ENCODE assay signal across 17 mouse cellular contexts in the genomic region with DNA sequence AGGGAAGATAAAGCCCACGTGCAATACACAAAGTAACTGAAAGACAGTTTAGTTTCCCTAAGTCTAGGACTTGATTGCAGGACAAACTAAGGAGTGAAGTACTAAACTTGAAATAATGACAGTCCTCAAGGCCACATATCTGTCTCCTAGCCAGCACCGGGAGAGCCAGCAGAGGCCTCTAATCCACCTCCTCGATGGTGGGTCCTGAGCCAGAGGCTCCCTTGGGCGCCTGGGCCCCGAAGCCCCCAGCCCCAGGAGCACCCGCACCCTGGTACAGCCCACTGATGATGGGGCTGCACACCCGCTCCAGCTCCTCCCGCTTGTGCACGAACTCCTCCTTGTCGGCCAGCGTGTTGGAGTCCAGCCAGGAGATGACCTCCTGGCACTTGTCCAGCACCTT. TPM values are rescaled to one million over a fixed set of nuclear protein-coding genes. Genes with fewer than 3 reads are reported as not detected.
A peak's percentile ranks its signal among the peaks of the same experiment; 100 is the strongest.
DNase-seq lines count a peak whose midpoint lies in the region; ATAC-seq and TF ChIP-seq lines count a peak whose summit lies in the region.
"Not testable (repeated sequence)": the region's sequence is repeated elsewhere in the genome, so short reads cannot be mapped to it uniquely, and the experiment has no call there.
"Had no signal": no experiment of that assay in that cellular context is flagged by ENCODE, and none has a peak within 500 bp of the region (broad histone marks: within the 10 kb centered on the region; RNA-seq: fewer than 3 reads in every experiment).

A gene (plus strand): TSS at position 91 of the 400 bp plus-strand sequence.

- TF ChIP-seq POLR2A in testis, adult 2 months (IDR thresholded peaks at IDR 0.05; ENCODE audit: control insufficient read depth, low read depth, low read length) = not testable (repeated sequence)

- not testable (repeated sequence) for H3K36me3 ChIP-seq in forebrain, embryonic 11.5 days (ENCODE audit: control insufficient read depth, insufficient read depth, low read length); intestine, embryonic 14.5 days (ENCODE audit: control insufficient read depth, insufficient read depth, low read length); testis, adult 2 months (ENCODE audit: control insufficient read depth, insufficient read depth, low read length)

- H3K4me1 ChIP-seq in forebrain, embryonic 11.5 days (replicated peaks; ENCODE audit: control insufficient read depth, insufficient read depth, low read length); intestine, embryonic 14.5 days (replicated peaks; ENCODE audit: control insufficient read depth, insufficient read depth, low read length); testis, adult 2 months (ENCODE audit: control insufficient read depth, insufficient read depth, low read length): not testable (repeated sequence)

- H3K27ac ChIP-seq in forebrain, embryonic 11.5 days (ENCODE audit: low read depth, low read length); intestine, embryonic 14.5 days (ENCODE audit: low read depth); testis, adult 2 months (ENCODE audit: control insufficient read depth, insufficient read depth, low read depth, low read length): not testable (repeated sequence)

- H3K9me3 ChIP-seq in forebrain, embryonic 11.5 days (ENCODE audit: control insufficient read depth, low read length); intestine, embryonic 14.5 days (ENCODE audit: control insufficient read depth, low read length): not testable (repeated sequence)

- not testable (repeated sequence) for TF ChIP-seq CTCF in testis, adult 2 months (IDR thresholded peaks at IDR 0.05; ENCODE audit: control insufficient read depth, insufficient read depth, insufficient replicate concordance, low read depth, low read length)

- DNase-seq in adrenal gland, adult (ENCODE audit: inconsistent age in 2 of 2, low spot score in 1 of 2) = peak; percentile 55 to 88
- peak; percentile 31 for DNase-seq in adrenal gland, postnatal 14 days
- peak; percentile 42 for DNase-seq in forebrain, embryonic 11.5 days (ENCODE audit: low spot score)
- peak; percentile 46 for DNase-seq in intestine, embryonic 14.5 days (ENCODE audit: low spot score)

- H3K4me3 ChIP-seq in forebrain, embryonic 11.5 days (ENCODE audit: low read depth, low read length); intestine, embryonic 14.5 days (ENCODE audit: low read depth, low read length): not testable (repeated sequence)
- peak within 1 kb of the TSS; percentile 48 for H3K4me3 ChIP-seq in testis, adult 2 months (ENCODE audit: control insufficient read depth, low read depth, low read length)

- not testable (repeated sequence) for ATAC-seq in forebrain, embryonic 11.5 days (replicated peaks; ENCODE audit: low FRiP score); intestine, embryonic 14.5 days (replicated peaks; ENCODE audit: low FRiP score, low TSS enrichment, low read depth)

- not testable (repeated sequence) for H3K9ac ChIP-seq in forebrain, embryonic 11.5 days (ENCODE audit: low read length); intestine, embryonic 14.5 days (ENCODE audit: low read length)

- not testable (repeated sequence) for H3K4me2 ChIP-seq in forebrain, embryonic 11.5 days (ENCODE audit: low read depth, low read length, severe bottlenecking); intestine, embryonic 14.5 days (ENCODE audit: low read length)

- WGBS in forebrain, embryonic 11.5 days = 75% methylated on average over 6 of the region's 11 CpGs
- 61% methylated on average over 6 of the region's 11 CpGs for WGBS in intestine, embryonic 14.5 days

- H3K27me3 ChIP-seq in forebrain, embryonic 11.5 days (ENCODE audit: control insufficient read depth, insufficient read depth, low read length) = peaks cover 20% of the 10 kb centered on the region
- peaks cover 25% of the 10 kb centered on the region for H3K27me3 ChIP-seq in intestine, embryonic 14.5 days (replicated peaks; ENCODE audit: control insufficient read depth, insufficient read depth, low read length)
- not testable (repeated sequence) for H3K27me3 ChIP-seq in testis, adult 2 months (ENCODE audit: control insufficient read depth, insufficient read depth, low read length)

RNA-seq across cellular contexts. Expression of the gene that starts here (rescaled TPM):
- not detected in 2 replicates for total RNA-seq in adrenal gland, postnatal 14 days (2021)
- polyA plus RNA-seq in forebrain, embryonic 11.5 days (2014; fragmentation: Nextera tagmentation; extraction: Ambion mirVana) = not detected in 2 replicates
- polyA plus RNA-seq in intestine, embryonic 14.5 days (2014; fragmentation: Nextera tagmentation; extraction: Ambion mirVana) = not detected in 2 replicates
- polyA plus RNA-seq in testis, adult 2 months (2012; rRNA removed) = not detected in 2 replicates
- total RNA-seq: adrenal gland, postnatal 25 days; adrenal gland, postnatal 4 days; CH12.LX; common myeloid progenitor, adult 5-6 weeks had no signal
- polyA plus RNA-seq: activated CD4-positive, CD25-positive, alpha-beta regulatory T cell, adult 4 months; brain, embryonic 14.5 days; embryonic facial prominence, embryonic 12.5 days; embryonic facial prominence, embryonic 14.5 days; forebrain, embryonic 12.5 days; forebrain, embryonic 14.5 days; forebrain, embryonic 16.5 days; G1E had no signal

Comparison
In these comparisons a context has a peak if more than half of its experiments do, and no peak if none do; other contexts are left out.
1. Peak in DNase-seq in adrenal gland, postnatal 14 days; RNA of the gene not detected or under 1 TPM.
2. Peak in DNase-seq in forebrain, embryonic 11.5 days; RNA of the gene not detected or under 1 TPM.
3. Peak in DNase-seq in intestine, embryonic 14.5 days; RNA of the gene not detected or under 1 TPM.